10 mouse cellular contexts compared by ENCODE assay signal in the genomic region with DNA sequence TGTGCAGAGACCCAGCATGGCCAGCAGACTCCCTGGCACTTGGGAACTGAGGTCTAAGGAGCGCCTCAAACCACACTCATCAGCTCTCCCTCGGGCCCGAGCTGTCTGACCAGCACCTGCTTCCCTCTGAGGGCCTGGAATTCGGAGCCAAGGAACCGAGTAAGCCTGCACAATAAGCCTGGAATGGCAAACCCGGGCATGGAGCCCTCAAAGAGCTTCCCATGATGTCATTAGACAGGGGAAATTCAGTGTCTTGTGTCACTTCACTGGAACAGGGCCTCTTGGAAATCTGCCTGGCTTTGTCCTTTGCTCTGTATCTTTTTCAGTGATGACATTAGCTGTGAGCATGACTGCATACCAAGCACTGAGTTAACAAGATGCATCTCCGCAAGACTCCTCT. TPM values are rescaled to one million over a fixed set of nuclear protein-coding genes. Genes with fewer than 3 reads are reported as not detected.
DNase-seq lines count a peak whose midpoint lies in the region; ATAC-seq lines count a peak whose summit lies in the region.
"Had no signal": no experiment of that assay in that cellular context is flagged by ENCODE, and none has a peak within 500 bp of the region (broad histone marks: within the 10 kb centered on the region; RNA-seq: fewer than 3 reads in every experiment).

No protein-coding gene starts in this region.

- ATAC-seq in kidney, embryonic 15.5 days (replicated peaks; ENCODE audit: low FRiP score): no peak
- no peak for ATAC-seq in megakaryocyte progenitor cell, adult 5-6 weeks (replicated peaks; ENCODE audit: poor library complexity)

- no peak overlapping the region for H3K27ac ChIP-seq in kidney, embryonic 15.5 days
- H3K27ac ChIP-seq: limb, embryonic 15.5 days; macrophage had no signal

- intact Hi-C loops in heart, postnatal 10 days (cut with DNase I): loop anchor here (5.0 kb wide), 2 partner anchors 42 to 82 kb away; a partner anchor contains a TSS

- no peaks in the 10 kb centered on the region for H3K27me3 ChIP-seq in kidney, embryonic 15.5 days
- H3K27me3 ChIP-seq: CH12.LX; limb, embryonic 15.5 days had no signal

- peak; percentile 31 for DNase-seq in kidney, adult 9 months
- peak; percentile 75 for DNase-seq in adipocyte (ENCODE audit: low spot score)
- DNase-seq in cerebellum, postnatal 10 days: peak; percentile 58 to 63
- peak; percentile 65 to 66 for DNase-seq in heart, postnatal 10 days
- no peak for DNase-seq in layer of hippocampus, adult 8-10 months (ENCODE audit: low spot score in 2 of 2)

- H3K9me3 ChIP-seq in kidney, embryonic 15.5 days (replicated peaks): no peaks in the 10 kb centered on the region
- H3K9me3 ChIP-seq: limb, embryonic 15.5 days had no signal

- H3K4me3 ChIP-seq in kidney, embryonic 15.5 days (replicated peaks): no peak overlapping the region
- H3K4me3 ChIP-seq: limb, embryonic 15.5 days had no signal

- no peak overlapping the region for H3K9ac ChIP-seq in kidney, embryonic 15.5 days
- H3K9ac ChIP-seq: limb, embryonic 15.5 days had no signal

- no peaks in the 10 kb centered on the region for H3K4me1 ChIP-seq in kidney, embryonic 15.5 days
- H3K4me1 ChIP-seq: limb, embryonic 15.5 days had no signal

- H3K36me3 ChIP-seq in kidney, embryonic 15.5 days: peaks cover 69% of the 10 kb centered on the region

- no peak overlapping the region for H3K4me2 ChIP-seq in kidney, embryonic 15.5 days
- H3K4me2 ChIP-seq: limb, embryonic 15.5 days had no signal

- whole genome bisulfite sequencing in kidney, embryonic 15.5 days: 91% methylated on average over 7 of the region's 7 CpGs

RNA-seq across cellular contexts. Expression of a gene that starts 44.5 kb away (rescaled TPM):
- 21.2 and 21.7 TPM in 2 replicates for polyA plus RNA-seq in kidney, embryonic 15.5 days (2015; fragmentation: Nextera tagmentation; extraction: Ambion mirVana)
- 10 to 100 TPM; 17.4 to 20.5 TPM for total RNA-seq in heart, postnatal 10 days (2021)
- total RNA-seq in megakaryocyte progenitor cell, adult 5-6 weeks (2015): 14.2 and 16.4 TPM in 2 replicates
- total RNA-seq in megakaryocyte progenitor cell, adult 5-6 weeks (2017): 35.3 and 50.1 TPM in 2 replicates
- total RNA-seq in layer of hippocampus, adult 8-10 months (2022): 10 to 100 TPM; 52.3 to 61.4 (median 57.4) TPM

Comparison
In these comparisons a context has a peak if more than half of its experiments do, and no peak if none do; other contexts are left out.
1. DNase-seq: peak in kidney, adult 9 months (single experiment), adipocyte (single experiment), cerebellum, postnatal 10 days (2 of 2) and heart, postnatal 10 days (2 of 2); none in layer of hippocampus, adult 8-10 months (0 of 2).